Mouse (Mus musculus): ENCODE data around the gene Helq.

Gene Helq

GRCm38 (mm10) chr5:100787527-100787926 lies 10.9 kb downstream of the Helq start:
- in situ Hi-C loops (cut with MseI, MboI) = loop anchor here in 1 of 2 experiments (25.0 kb wide), 1 partner anchor 225 kb away; the partner anchor contains the start of gene Plac8

GRCm38 (mm10) chr5:100779002-100779401 lies 19.4 kb downstream of the Helq start:
- in situ Hi-C loops (cut with MseI, MboI) = loop anchor here in 1 of 2 experiments (25.0 kb wide), 1 partner anchor 217 kb away; the partner anchor contains the start of gene Plac8

GRCm38 (mm10) chr5:100776900-100777299 lies 21.5 kb downstream of the Helq start:
- in situ Hi-C loops (cut with MseI, MboI) = loop anchor here in 1 of 2 experiments (25.0 kb wide), 1 partner anchor 215 kb away; the partner anchor contains the start of gene Plac8

GRCm38 (mm10) chr5:100775778-100776404 lies 22.5 kb downstream of the Helq start:
- in situ Hi-C loops (cut with MseI, MboI) = loop anchor here in 1 of 2 experiments (25.0 kb wide), 1 partner anchor 214 kb away; the partner anchor contains the start of gene Plac8

GRCm38 (mm10) chr5:100771575-100771974 lies 26.8 kb downstream of the Helq start:
- in situ Hi-C loops (cut with MseI, MboI) = no loop called here

GRCm38 (mm10) chr5:100766026-100766425 lies 32.4 kb downstream of the Helq start:
- in situ Hi-C loops (cut with MseI, MboI) = no loop called here

GRCm38 (mm10) chr5:100761736-100762135 lies 36.7 kb downstream of the Helq start:
- in situ Hi-C loops (cut with MseI, MboI) = no loop called here

- in situ Hi-C loops (cut with MseI, MboI) = no loop called here
These were observed 38.2 kb downstream of the Helq start for GRCm38 (mm10) chr5:100760049-100760663.

- in situ Hi-C loops (cut with MseI, MboI) = no loop called here
These were observed 40.3 kb downstream of the Helq start for GRCm38 (mm10) chr5:100758121-100758520.

- in situ Hi-C loops (cut with MseI, MboI) = no loop called here
These were observed 45.0 kb downstream of the Helq start for GRCm38 (mm10) chr5:100753407-100753806.

- in situ Hi-C loops (cut with MseI, MboI) = no loop called here
These were observed 46.7 kb downstream of the Helq start for GRCm38 (mm10) chr5:100751655-100752054.

GRCm38 (mm10) chr5:100750617-100751255 lies 47.7 kb downstream of the Helq start:
- in situ Hi-C loops (cut with MseI, MboI) = no loop called here

- in situ Hi-C loops (cut with MseI, MboI) = no loop called here
These were observed 59.6 kb downstream of the Helq start for GRCm38 (mm10) chr5:100738802-100739201.

- in situ Hi-C loops (cut with MseI, MboI) = no loop called here
These were observed 61.5 kb downstream of the Helq start for GRCm38 (mm10) chr5:100736919-100737318.

GRCm38 (mm10) chr5:100734535-100734934 lies 63.9 kb downstream of the Helq start:
- in situ Hi-C loops (cut with MseI, MboI) = no loop called here

- in situ Hi-C loops (cut with MseI, MboI) = no loop called here
These were observed 69.6 kb downstream of the Helq start for GRCm38 (mm10) chr5:100728757-100729156.

- in situ Hi-C loops (cut with MseI, MboI) = no loop called here
These were observed 72.4 kb downstream of the Helq start for GRCm38 (mm10) chr5:100726001-100726400.

- in situ Hi-C loops (cut with MseI, MboI) = no loop called here
These were observed 78.9 kb downstream of the Helq start, which contains the start of gene Hpse for GRCm38 (mm10) chr5:100719235-100720088. Gene Hpse (minus strand): TSS chr5:100719716.

GRCm38 (mm10) chr5:100716762-100717161 lies 81.6 kb downstream of the Helq start:
- in situ Hi-C loops (cut with MseI, MboI) = no loop called here

Data from mouse trophoblast stem cell (cell line).